Mouse (Mus musculus): ENCODE data around the gene Pdzrn3. TPM values are rescaled to one million over a fixed set of nuclear protein-coding genes. Genes with fewer than 3 reads are reported as not detected.

Gene Pdzrn3
- total RNA-seq, 1 experiment = 3.8 TPM

- H3K36me3 ChIP-seq (ENCODE audit: control insufficient read depth, insufficient read depth, low read length, poor library complexity, severe bottlenecking) = no peaks in the 10 kb centered on the region
- H3K4me3 ChIP-seq (ENCODE audit: insufficient read depth in 1 of 2, low read depth in 1 of 2, low read length in 2 of 2, poor library complexity in 1 of 2, severe bottlenecking in 1 of 2) = no peak overlapping the region
- H3K9ac ChIP-seq (ENCODE audit: insufficient read depth, low read depth, low read length, poor library complexity, severe bottlenecking) = no peak overlapping the region
- TF ChIP-seq HCFC1 (IDR thresholded peaks at IDR 0.05; ENCODE audit: borderline replicate concordance, insufficient read depth, low read length) (no peak), MAFK (IDR thresholded peaks at IDR 0.05; ENCODE audit: insufficient read depth, low read depth, low read length) (no peak), CHD2 (IDR thresholded peaks at IDR 0.05; ENCODE audit: low read depth, low read length) (no peak), ZNF384 (IDR thresholded peaks at IDR 0.05; ENCODE audit: low read depth, low read length) (no peak), ZC3H11A (IDR thresholded peaks at IDR 0.05; ENCODE audit: borderline replicate concordance, low read depth, low read length) (no peak)
- no peak for DNase-seq (ENCODE audit: low read depth, low spot score)
- in situ Hi-C loops (cut with MboI; ENCODE audit: low sequenced_read_pairs in 2 of 2, unreplicated experiment in 2 of 2) = no loop called here
- no peaks in the 10 kb centered on the region for H3K4me1 ChIP-seq (ENCODE audit: control insufficient read depth in 2 of 2, insufficient read depth in 2 of 2, low read length in 2 of 2, poor library complexity in 1 of 2)
- no peaks in the 10 kb centered on the region for H3K9me3 ChIP-seq (ENCODE audit: control insufficient read depth, insufficient read depth, low read depth, low read length)
- H3K27ac ChIP-seq (ENCODE audit: insufficient read depth, low read depth, low read length, poor library complexity, severe bottlenecking) = peak overlapping the region; percentile 31; the same call in 1 of the 2 replicates
Observed at GRCm38 (mm10) chr6:101303959-101304738, 73.5 kb downstream of the Pdzrn3 start.

- no peak for DNase-seq (ENCODE audit: low read depth, low spot score)
- in situ Hi-C loops (cut with MboI; ENCODE audit: low sequenced_read_pairs in 2 of 2, unreplicated experiment in 2 of 2) = no loop called here
- Histone ChIP-seq H3K36me3 (ENCODE audit: control insufficient read depth, insufficient read depth, low read length, poor library complexity, severe bottlenecking) (no peaks in the 10 kb centered on the region), H3K4me3 (ENCODE audit: insufficient read depth in 1 of 2, low read depth in 1 of 2, low read length in 2 of 2, poor library complexity in 1 of 2, severe bottlenecking in 1 of 2) (no peak overlapping the region), H3K9ac (ENCODE audit: insufficient read depth, low read depth, low read length, poor library complexity, severe bottlenecking) (no peak overlapping the region), H3K27ac (ENCODE audit: insufficient read depth, low read depth, low read length, poor library complexity, severe bottlenecking) (no peak overlapping the region), H3K9me3 (ENCODE audit: control insufficient read depth, insufficient read depth, low read depth, low read length) (no peaks in the 10 kb centered on the region), H3K4me1 (ENCODE audit: control insufficient read depth in 2 of 2, insufficient read depth in 2 of 2, low read length in 2 of 2, poor library complexity in 1 of 2) (no peaks in the 10 kb centered on the region)
- no peak for TF ChIP-seq MAFK (IDR thresholded peaks at IDR 0.05; ENCODE audit: insufficient read depth, low read depth, low read length)
- no peak for TF ChIP-seq ZNF384 (IDR thresholded peaks at IDR 0.05; ENCODE audit: low read depth, low read length)
- TF ChIP-seq HCFC1 (IDR thresholded peaks at IDR 0.05; ENCODE audit: borderline replicate concordance, insufficient read depth, low read length) = no peak
- no peak for TF ChIP-seq CHD2 (IDR thresholded peaks at IDR 0.05; ENCODE audit: low read depth, low read length)
- no peak for TF ChIP-seq ZC3H11A (IDR thresholded peaks at IDR 0.05; ENCODE audit: borderline replicate concordance, low read depth, low read length)
Observed at GRCm38 (mm10) chr6:101303501-101303900, 74.2 kb downstream of the Pdzrn3 start.

GRCm38 (mm10) chr6:101301154-101301553 is 76.5 kb downstream of the Pdzrn3 start:
- in situ Hi-C loops (cut with MboI; ENCODE audit: low sequenced_read_pairs in 2 of 2, unreplicated experiment in 2 of 2) = no loop called here
- no peak overlapping the region for H3K4me3 ChIP-seq (ENCODE audit: insufficient read depth in 1 of 2, low read depth in 1 of 2, low read length in 2 of 2, poor library complexity in 1 of 2, severe bottlenecking in 1 of 2)
- no peak for DNase-seq (ENCODE audit: low read depth, low spot score)

GRCm38 (mm10) chr6:101299434-101299833 is 78.3 kb downstream of the Pdzrn3 start:
- no peak for TF ChIP-seq ZC3H11A (IDR thresholded peaks at IDR 0.05; ENCODE audit: borderline replicate concordance, low read depth, low read length)
- TF ChIP-seq CHD2 (IDR thresholded peaks at IDR 0.05; ENCODE audit: low read depth, low read length) = no peak
- TF ChIP-seq HCFC1 (IDR thresholded peaks at IDR 0.05; ENCODE audit: borderline replicate concordance, insufficient read depth, low read length) = no peak
- TF ChIP-seq ZNF384 (IDR thresholded peaks at IDR 0.05; ENCODE audit: low read depth, low read length) = no peak
- no peak for TF ChIP-seq MAFK (IDR thresholded peaks at IDR 0.05; ENCODE audit: insufficient read depth, low read depth, low read length)
- Histone ChIP-seq H3K27ac (ENCODE audit: insufficient read depth, low read depth, low read length, poor library complexity, severe bottlenecking) (no peak overlapping the region), H3K4me1 (ENCODE audit: control insufficient read depth in 2 of 2, insufficient read depth in 2 of 2, low read length in 2 of 2, poor library complexity in 1 of 2) (no peaks in the 10 kb centered on the region), H3K4me3 (ENCODE audit: insufficient read depth in 1 of 2, low read depth in 1 of 2, low read length in 2 of 2, poor library complexity in 1 of 2, severe bottlenecking in 1 of 2) (no peak overlapping the region), H3K9ac (ENCODE audit: insufficient read depth, low read depth, low read length, poor library complexity, severe bottlenecking) (no peak overlapping the region), H3K36me3 (ENCODE audit: control insufficient read depth, insufficient read depth, low read length, poor library complexity, severe bottlenecking) (no peaks in the 10 kb centered on the region), H3K9me3 (ENCODE audit: control insufficient read depth, insufficient read depth, low read depth, low read length) (no peaks in the 10 kb centered on the region)
- no peak for DNase-seq (ENCODE audit: low read depth, low spot score)
- in situ Hi-C loops (cut with MboI; ENCODE audit: low sequenced_read_pairs in 2 of 2, unreplicated experiment in 2 of 2) = no loop called here

More at GRCm38 (mm10) chr6:101301154-101301553, 76.5 kb downstream of the Pdzrn3 start:
- Histone ChIP-seq H3K27ac (ENCODE audit: insufficient read depth, low read depth, low read length, poor library complexity, severe bottlenecking) (no peak overlapping the region), H3K9me3 (ENCODE audit: control insufficient read depth, insufficient read depth, low read depth, low read length) (no peaks in the 10 kb centered on the region), H3K4me1 (ENCODE audit: control insufficient read depth in 2 of 2, insufficient read depth in 2 of 2, low read length in 2 of 2, poor library complexity in 1 of 2) (no peaks in the 10 kb centered on the region), H3K36me3 (ENCODE audit: control insufficient read depth, insufficient read depth, low read length, poor library complexity, severe bottlenecking) (no peaks in the 10 kb centered on the region), H3K9ac (ENCODE audit: insufficient read depth, low read depth, low read length, poor library complexity, severe bottlenecking) (no peak overlapping the region)
- TF ChIP-seq MAFK (IDR thresholded peaks at IDR 0.05; ENCODE audit: insufficient read depth, low read depth, low read length) (no peak), HCFC1 (IDR thresholded peaks at IDR 0.05; ENCODE audit: borderline replicate concordance, insufficient read depth, low read length) (no peak), ZNF384 (IDR thresholded peaks at IDR 0.05; ENCODE audit: low read depth, low read length) (no peak), ZC3H11A (IDR thresholded peaks at IDR 0.05; ENCODE audit: borderline replicate concordance, low read depth, low read length) (no peak), CHD2 (IDR thresholded peaks at IDR 0.05; ENCODE audit: low read depth, low read length) (no peak)

All from ES-E14 (cell line).